Mouse (Mus musculus) limb, embryonic 15.5 days (tissue): ENCODE measurements around the gene Gm13695. TPM values are rescaled to one million over a fixed set of nuclear protein-coding genes. Genes with fewer than 3 reads are reported as not detected.
A peak's percentile ranks its signal among the peaks of the same experiment; 100 is the strongest.
"Not testable (repeated sequence)": the region's sequence is repeated elsewhere in the genome, so short reads cannot be mapped to it uniquely, and the experiment has no call there.

ENCODE experiments used
- ATAC-seq: fragments of 200-750 bp; cut with Nextera tagmentation; 2 replicates; pipeline ENCODE4 v1.8.0; 2017; ENCODE audit warnings: low read depth, moderate TSS enrichment; ENCODE audit not compliant: insufficient number of reproducible peaks, low FRiP score, low TSS enrichment
- H3K27ac ChIP-seq: fragments of 300-500 bp; sonication (generic); 2 replicates; pipeline ENCODE4 v1.5.1; 2015; ENCODE audit warnings: moderate library complexity, mild to moderate bottlenecking, inconsistent platforms
- H3K27me3 ChIP-seq: fragments of 300-500 bp; sonication (generic); 2 replicates; pipeline ENCODE4 v1.6.1; 2015; ENCODE audit warnings: inconsistent platforms
- H3K36me3 ChIP-seq: fragments of 300-500 bp; sonication (generic); 2 replicates; pipeline ENCODE4 v1.6.1; 2015; ENCODE audit warnings: inconsistent platforms
- H3K4me1 ChIP-seq: fragments of 300-500 bp; sonication (generic); 2 replicates; pipeline ENCODE4 v1.6.1; 2015; ENCODE audit warnings: inconsistent platforms
- H3K4me2 ChIP-seq: fragments of 300-500 bp; sonication (generic); 2 replicates; pipeline ENCODE4 v1.6.1; 2015; ENCODE audit warnings: mild to moderate bottlenecking, inconsistent platforms
- H3K4me3 ChIP-seq: fragments of 300-500 bp; sonication (generic); 2 replicates; pipeline ENCODE4 v1.5.1; 2015; ENCODE audit warnings: mild to moderate bottlenecking, inconsistent platforms
- H3K9ac ChIP-seq: fragments of 300-500 bp; sonication (generic); 2 replicates; pipeline ENCODE4 v1.6.1; 2015; ENCODE audit warnings: inconsistent platforms
- H3K9me3 ChIP-seq: fragments of 300-500 bp; sonication (generic); 2 replicates; pipeline ENCODE4 v1.6.1; 2016; ENCODE audit warnings: inconsistent platforms
- WGBS: fragments of 180-500 bp; shearing (Covaris S2); methylation state at CpG from one replicate; pipeline ENCODE4 v1.1.7; 2015; 5-methylcytosine and 5-hydroxymethylcytosine counted together
- polyA plus RNA-seq: library from polyadenylated mRNA; unstranded; fragments of >200 nt; fragmentation: Nextera tagmentation; extraction: Ambion mirVana; gene quantifications from 2 replicates; pipeline ENCODE4 v1.2.1, GENCODE M21; 2015

The Gm13695 gene
- not detected in 2 replicates for polyA plus RNA-seq

DNA sequence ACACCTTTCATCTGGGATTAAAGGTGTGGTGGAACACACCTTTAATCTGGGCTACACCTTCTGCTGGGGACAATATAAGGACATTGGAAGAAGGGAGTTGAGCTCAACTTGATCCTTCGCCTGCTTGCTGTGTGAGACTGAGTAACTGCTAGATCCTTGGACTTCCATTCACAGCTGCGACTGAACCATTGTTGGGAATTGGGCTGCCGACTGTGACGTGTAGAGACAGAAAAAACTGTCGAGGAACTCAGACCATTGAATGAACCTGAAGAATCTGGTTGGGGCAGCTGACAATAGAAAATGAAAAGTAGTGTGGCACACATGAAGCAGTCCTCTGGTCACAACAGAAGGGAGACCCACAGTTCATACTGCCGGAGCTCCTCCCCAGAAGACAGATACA, at the start of gene Gm13695:
Gene Gm13695, plus strand, starts transcription at position 301 of the 400 bp plus-strand sequence.
- WGBS, result no CpG with 5 or more reads among the region's 6 CpGs
- H3K9ac ChIP-seq, H3K4me2 ChIP-seq, H3K4me3 ChIP-seq, H3K9me3 ChIP-seq, H3K36me3 ChIP-seq, H3K27ac ChIP-seq, H3K27me3 ChIP-seq, H3K4me1 ChIP-seq, ATAC-seq: not testable (repeated sequence)

DNA sequence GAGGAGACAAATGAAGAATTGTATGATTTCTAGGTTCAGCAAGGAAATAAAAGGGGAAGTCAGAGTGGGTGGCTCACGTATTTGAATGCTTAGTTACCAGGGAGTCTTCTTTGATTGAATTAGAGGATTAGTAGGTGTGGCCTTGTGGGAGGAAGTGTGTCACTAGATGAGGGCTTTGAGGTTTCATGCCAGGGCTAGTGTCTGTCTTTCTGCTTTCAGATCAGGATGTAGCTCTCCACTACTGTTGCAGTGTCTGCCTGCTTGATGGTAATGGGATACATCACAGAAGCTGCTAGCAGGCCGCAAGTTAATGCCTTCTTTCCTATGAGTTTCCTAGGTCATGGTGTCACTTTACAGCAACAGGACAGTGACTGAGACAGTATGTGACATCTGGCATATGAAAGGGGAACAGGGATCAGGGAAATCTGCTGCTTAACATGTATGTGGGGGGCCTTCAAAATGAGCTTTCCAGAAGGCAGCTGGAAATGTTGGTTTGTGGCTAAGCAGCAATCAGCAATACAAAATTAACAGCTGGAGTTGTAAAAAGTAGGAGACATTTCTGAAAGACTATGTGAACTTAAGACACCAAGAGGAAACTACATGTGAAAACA, 37.5 kb upstream of the Gm13695 start:
- Histone ChIP-seq H3K9me3 (no peaks in the 10 kb centered on the region), H3K36me3 (no peaks in the 10 kb centered on the region), H3K4me2 (no peak overlapping the region), H3K27me3 (no peaks in the 10 kb centered on the region), H3K9ac (no peak overlapping the region), H3K4me3 (no peak overlapping the region), H3K4me1 (no peaks in the 10 kb centered on the region), H3K27ac (no peak overlapping the region)
- no peak for ATAC-seq
- 42% methylated on average over 2 of the region's 2 CpGs for WGBS

DNA sequence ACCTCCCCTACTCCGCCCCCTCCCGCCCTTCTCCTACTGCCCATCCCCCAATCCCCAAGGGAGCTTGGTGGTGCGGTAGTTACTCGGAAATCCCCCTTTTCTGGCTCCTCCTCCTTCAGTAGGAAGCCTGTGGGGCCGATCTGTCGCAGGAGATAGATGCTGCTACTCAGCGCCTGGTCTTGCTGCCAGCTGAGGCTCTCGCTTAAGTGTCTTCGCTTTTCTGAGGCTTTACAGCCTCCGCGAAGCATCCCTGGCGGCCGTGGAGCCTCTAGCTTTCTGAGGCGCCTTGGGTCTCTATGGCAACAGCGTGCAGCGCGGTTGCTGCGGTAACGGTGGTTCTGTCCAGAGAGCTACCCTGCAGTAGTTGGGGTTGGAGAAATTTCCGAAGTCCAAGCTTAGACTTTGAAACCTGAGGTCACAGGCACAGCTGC, 26.2 kb upstream of the Gm13695 start, which contains the start of gene Zswim2:
Gene Zswim2, minus strand, starts transcription at position 298 of the 431 bp plus-strand sequence.
- peak within 1 kb of the TSS; percentile 41 for H3K4me2 ChIP-seq
- H3K27me3 ChIP-seq, result no peaks in the 10 kb centered on the region
- H3K9ac ChIP-seq, result no peak within 1 kb of the TSS
- peaks cover 5% of the 10 kb centered on the region for H3K4me1 ChIP-seq
- no peaks in the 10 kb centered on the region for H3K36me3 ChIP-seq
- no peak within 1 kb of the TSS for H3K27ac ChIP-seq
- WGBS, result under 1% methylated on average over 20 of the region's 20 CpGs
- ATAC-seq, result no peak
- H3K9me3 ChIP-seq, result no peaks in the 10 kb centered on the region
- H3K4me3 ChIP-seq, result peak within 1 kb of the TSS; percentile 23

DNA sequence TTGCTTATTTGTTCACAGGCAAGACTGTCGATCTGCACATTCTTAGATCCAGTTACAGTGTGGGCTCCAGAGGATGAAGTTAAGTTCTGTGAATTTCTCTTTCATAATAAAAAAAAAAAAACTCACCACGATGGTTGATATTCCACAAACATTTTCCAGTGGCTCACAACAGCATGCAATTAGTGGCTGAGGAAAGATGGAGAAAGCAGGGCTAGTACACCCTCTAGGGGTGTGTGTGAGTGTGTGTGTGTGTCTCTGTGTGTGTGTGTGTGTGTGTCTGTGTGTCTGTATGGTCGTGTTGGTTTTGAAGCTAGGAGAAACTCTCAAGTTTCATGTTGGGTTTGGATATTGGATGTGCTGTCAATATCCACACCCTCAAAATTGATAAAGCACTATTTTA, 25.7 kb upstream of the Gm13695 start:
- no peak overlapping the region for H3K27ac ChIP-seq
- H3K9me3 ChIP-seq, result no peaks in the 10 kb centered on the region
- H3K4me3 ChIP-seq, result peak overlapping the region; percentile 23; the same call in 1 of the 2 replicates
- WGBS, result 34% methylated on average over 3 of the region's 3 CpGs
- no peak for ATAC-seq
- peak overlapping the region; percentile 41 for H3K4me2 ChIP-seq
- no peaks in the 10 kb centered on the region for H3K36me3 ChIP-seq
- no peaks in the 10 kb centered on the region for H3K27me3 ChIP-seq
- H3K4me1 ChIP-seq, result peaks cover 5% of the 10 kb centered on the region
- H3K9ac ChIP-seq, result no peak overlapping the region

DNA sequence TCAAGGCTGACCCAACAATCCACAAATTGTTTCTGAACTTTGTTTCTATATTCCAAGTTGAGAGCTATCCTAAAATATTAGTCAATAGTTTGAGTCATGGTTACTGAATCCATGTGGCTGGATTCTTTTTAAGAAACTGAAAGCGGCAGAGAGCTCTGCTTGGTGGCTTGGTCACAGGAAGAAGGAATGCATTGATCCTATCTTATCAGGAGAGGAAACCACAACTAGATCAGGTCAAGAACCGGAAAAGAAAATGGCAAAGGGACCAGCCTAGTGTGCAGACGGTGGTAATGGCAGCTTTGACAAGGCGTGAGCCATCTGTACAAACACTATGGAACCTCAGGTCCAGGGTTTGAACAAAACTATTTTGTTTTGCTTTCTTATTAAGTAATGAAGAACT, 25.3 kb upstream of the Gm13695 start:
- WGBS, result 73% methylated on average over 4 of the region's 4 CpGs
- H3K4me3 ChIP-seq, result no peak overlapping the region
- H3K9ac ChIP-seq, result no peak overlapping the region
- H3K36me3 ChIP-seq, result no peaks in the 10 kb centered on the region
- H3K4me1 ChIP-seq, result peaks cover 5% of the 10 kb centered on the region
- H3K27me3 ChIP-seq, result no peaks in the 10 kb centered on the region
- no peaks in the 10 kb centered on the region for H3K9me3 ChIP-seq
- no peak overlapping the region for H3K27ac ChIP-seq
- no peak overlapping the region for H3K4me2 ChIP-seq
- no peak for ATAC-seq

DNA sequence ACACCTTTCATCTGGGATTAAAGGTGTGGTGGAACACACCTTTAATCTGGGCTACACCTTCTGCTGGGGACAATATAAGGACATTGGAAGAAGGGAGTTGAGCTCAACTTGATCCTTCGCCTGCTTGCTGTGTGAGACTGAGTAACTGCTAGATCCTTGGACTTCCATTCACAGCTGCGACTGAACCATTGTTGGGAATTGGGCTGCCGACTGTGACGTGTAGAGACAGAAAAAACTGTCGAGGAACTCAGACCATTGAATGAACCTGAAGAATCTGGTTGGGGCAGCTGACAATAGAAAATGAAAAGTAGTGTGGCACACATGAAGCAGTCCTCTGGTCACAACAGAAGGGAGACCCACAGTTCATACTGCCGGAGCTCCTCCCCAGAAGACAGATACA, 11.7 kb upstream of the Gm13695 start, which contains the start of gene Gm13698:
Gene Gm13698, plus strand, starts transcription at position 301 of the 400 bp plus-strand sequence.
- H3K9ac ChIP-seq, ATAC-seq, H3K4me3 ChIP-seq, H3K27ac ChIP-seq, H3K27me3 ChIP-seq, H3K9me3 ChIP-seq, H3K36me3 ChIP-seq, H3K4me1 ChIP-seq, H3K4me2 ChIP-seq: not testable (repeated sequence)
- WGBS, result no CpG with 5 or more reads among the region's 6 CpGs

DNA sequence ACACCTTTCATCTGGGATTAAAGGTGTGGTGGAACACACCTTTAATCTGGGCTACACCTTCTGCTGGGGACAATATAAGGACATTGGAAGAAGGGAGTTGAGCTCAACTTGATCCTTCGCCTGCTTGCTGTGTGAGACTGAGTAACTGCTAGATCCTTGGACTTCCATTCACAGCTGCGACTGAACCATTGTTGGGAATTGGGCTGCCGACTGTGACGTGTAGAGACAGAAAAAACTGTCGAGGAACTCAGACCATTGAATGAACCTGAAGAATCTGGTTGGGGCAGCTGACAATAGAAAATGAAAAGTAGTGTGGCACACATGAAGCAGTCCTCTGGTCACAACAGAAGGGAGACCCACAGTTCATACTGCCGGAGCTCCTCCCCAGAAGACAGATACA, 5.9 kb upstream of the Gm13695 start, which contains the start of gene Gm13693:
Gene Gm13693, plus strand, starts transcription at position 301 of the 400 bp plus-strand sequence.
- not testable (repeated sequence) for ATAC-seq, H3K4me1 ChIP-seq, H3K9ac ChIP-seq, H3K36me3 ChIP-seq, H3K27ac ChIP-seq, H3K9me3 ChIP-seq, H3K27me3 ChIP-seq, H3K4me2 ChIP-seq, H3K4me3 ChIP-seq
- no CpG with 5 or more reads among the region's 6 CpGs for WGBS

DNA sequence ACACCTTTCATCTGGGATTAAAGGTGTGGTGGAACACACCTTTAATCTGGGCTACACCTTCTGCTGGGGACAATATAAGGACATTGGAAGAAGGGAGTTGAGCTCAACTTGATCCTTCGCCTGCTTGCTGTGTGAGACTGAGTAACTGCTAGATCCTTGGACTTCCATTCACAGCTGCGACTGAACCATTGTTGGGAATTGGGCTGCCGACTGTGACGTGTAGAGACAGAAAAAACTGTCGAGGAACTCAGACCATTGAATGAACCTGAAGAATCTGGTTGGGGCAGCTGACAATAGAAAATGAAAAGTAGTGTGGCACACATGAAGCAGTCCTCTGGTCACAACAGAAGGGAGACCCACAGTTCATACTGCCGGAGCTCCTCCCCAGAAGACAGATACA, 5.7 kb downstream of the Gm13695 start, which contains the start of gene Gm13696:
Gene Gm13696, plus strand, starts transcription at position 301 of the 400 bp plus-strand sequence.
- no CpG with 5 or more reads among the region's 6 CpGs for WGBS
- H3K4me3 ChIP-seq, H3K27me3 ChIP-seq: not testable (repeated sequence)

DNA sequence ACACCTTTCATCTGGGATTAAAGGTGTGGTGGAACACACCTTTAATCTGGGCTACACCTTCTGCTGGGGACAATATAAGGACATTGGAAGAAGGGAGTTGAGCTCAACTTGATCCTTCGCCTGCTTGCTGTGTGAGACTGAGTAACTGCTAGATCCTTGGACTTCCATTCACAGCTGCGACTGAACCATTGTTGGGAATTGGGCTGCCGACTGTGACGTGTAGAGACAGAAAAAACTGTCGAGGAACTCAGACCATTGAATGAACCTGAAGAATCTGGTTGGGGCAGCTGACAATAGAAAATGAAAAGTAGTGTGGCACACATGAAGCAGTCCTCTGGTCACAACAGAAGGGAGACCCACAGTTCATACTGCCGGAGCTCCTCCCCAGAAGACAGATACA, 11.5 kb downstream of the Gm13695 start, which contains the start of gene Gm13694:
Gene Gm13694, plus strand, starts transcription at position 301 of the 400 bp plus-strand sequence.
- not testable (repeated sequence) for H3K4me3 ChIP-seq, H3K9me3 ChIP-seq, H3K4me1 ChIP-seq, H3K27ac ChIP-seq, ATAC-seq, H3K9ac ChIP-seq, H3K4me2 ChIP-seq, H3K36me3 ChIP-seq, H3K27me3 ChIP-seq
- no CpG with 5 or more reads among the region's 6 CpGs for WGBS

More for the DNA sequence above, 5.7 kb downstream of the Gm13695 start, which contains the start of gene Gm13696:
- not testable (repeated sequence) for H3K27ac ChIP-seq, H3K9me3 ChIP-seq, ATAC-seq, H3K36me3 ChIP-seq, H3K9ac ChIP-seq, H3K4me1 ChIP-seq, H3K4me2 ChIP-seq

DNA sequence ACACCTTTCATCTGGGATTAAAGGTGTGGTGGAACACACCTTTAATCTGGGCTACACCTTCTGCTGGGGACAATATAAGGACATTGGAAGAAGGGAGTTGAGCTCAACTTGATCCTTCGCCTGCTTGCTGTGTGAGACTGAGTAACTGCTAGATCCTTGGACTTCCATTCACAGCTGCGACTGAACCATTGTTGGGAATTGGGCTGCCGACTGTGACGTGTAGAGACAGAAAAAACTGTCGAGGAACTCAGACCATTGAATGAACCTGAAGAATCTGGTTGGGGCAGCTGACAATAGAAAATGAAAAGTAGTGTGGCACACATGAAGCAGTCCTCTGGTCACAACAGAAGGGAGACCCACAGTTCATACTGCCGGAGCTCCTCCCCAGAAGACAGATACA, 17.3 kb downstream of the Gm13695 start, which contains the start of gene Gm13697:
Gene Gm13697, plus strand, starts transcription at position 301 of the 400 bp plus-strand sequence.
- H3K27me3 ChIP-seq, ATAC-seq, H3K4me1 ChIP-seq, H3K9me3 ChIP-seq, H3K9ac ChIP-seq, H3K36me3 ChIP-seq, H3K4me3 ChIP-seq, H3K4me2 ChIP-seq, H3K27ac ChIP-seq: not testable (repeated sequence)
- no CpG with 5 or more reads among the region's 6 CpGs for WGBS

DNA sequence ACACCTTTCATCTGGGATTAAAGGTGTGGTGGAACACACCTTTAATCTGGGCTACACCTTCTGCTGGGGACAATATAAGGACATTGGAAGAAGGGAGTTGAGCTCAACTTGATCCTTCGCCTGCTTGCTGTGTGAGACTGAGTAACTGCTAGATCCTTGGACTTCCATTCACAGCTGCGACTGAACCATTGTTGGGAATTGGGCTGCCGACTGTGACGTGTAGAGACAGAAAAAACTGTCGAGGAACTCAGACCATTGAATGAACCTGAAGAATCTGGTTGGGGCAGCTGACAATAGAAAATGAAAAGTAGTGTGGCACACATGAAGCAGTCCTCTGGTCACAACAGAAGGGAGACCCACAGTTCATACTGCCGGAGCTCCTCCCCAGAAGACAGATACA, 23.1 kb downstream of the Gm13695 start, which contains the start of gene Gm13691:
Gene Gm13691, plus strand, starts transcription at position 301 of the 400 bp plus-strand sequence.
- not testable (repeated sequence) for H3K4me3 ChIP-seq, ATAC-seq, H3K36me3 ChIP-seq, H3K4me1 ChIP-seq, H3K27ac ChIP-seq, H3K27me3 ChIP-seq, H3K4me2 ChIP-seq, H3K9me3 ChIP-seq, H3K9ac ChIP-seq
- no CpG with 5 or more reads among the region's 6 CpGs for WGBS

DNA sequence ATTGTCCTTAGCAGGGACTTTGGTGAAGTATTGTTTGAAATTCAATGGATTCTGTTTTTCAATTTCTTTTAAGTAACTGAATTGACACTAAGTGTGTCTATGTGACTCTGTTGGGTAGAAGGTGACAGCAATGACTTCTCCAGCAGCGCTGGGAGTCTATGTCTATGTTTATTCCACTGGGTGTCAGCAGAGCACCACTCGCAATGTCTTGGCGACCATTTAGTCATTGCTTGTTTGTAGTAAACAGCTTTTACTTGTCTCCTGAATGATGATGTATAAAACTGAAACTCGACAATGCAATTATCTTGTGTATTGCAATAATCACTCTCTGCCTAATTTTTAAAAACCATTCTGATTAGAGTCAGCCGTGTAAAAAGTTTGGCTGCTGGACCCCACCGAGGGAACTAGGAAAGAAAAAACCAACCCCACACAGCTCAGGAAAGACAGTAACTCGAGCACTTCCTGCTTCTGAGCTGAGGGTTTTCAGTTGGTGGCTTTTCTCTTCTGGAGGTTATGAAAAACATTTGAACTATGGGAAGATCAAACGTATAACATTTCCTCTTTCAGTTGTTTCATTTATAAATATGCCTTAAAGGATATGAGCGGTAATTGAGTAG, 26.6 kb downstream of the Gm13695 start:
- not testable (repeated sequence) for H3K4me2 ChIP-seq, H3K27ac ChIP-seq, H3K9me3 ChIP-seq, H3K9ac ChIP-seq, H3K4me1 ChIP-seq, H3K27me3 ChIP-seq, H3K4me3 ChIP-seq, ATAC-seq, H3K36me3 ChIP-seq
- 43% methylated on average over 8 of the region's 9 CpGs for WGBS
